Mouse (Mus musculus): ENCODE results near the gene Utrn.

DNA sequence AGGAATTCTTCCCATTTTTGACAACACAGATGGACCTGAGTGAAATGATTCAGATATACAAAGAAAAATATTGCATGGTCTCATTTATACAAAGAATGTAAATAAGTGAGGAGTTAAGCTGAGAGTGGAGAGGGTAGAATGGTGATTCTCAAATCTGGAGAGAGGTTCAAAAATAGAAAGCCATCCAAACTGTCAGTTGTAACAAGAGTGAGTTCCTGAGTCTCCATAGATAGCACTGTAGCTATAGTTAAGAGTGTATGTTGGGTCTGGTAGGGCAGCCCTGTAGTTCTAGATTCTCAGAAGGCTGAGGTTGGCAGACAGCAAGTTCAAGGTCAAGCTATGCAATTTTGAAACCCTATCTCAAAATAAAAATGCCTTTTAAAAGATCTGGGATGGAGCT, 438.8 kb downstream of the Utrn start:
- TF ChIP-seq CTCF (IDR thresholded peaks at IDR 0.05; ENCODE audit: extremely low read depth, insufficient read depth, insufficient read length, insufficient replicate concordance): no peak
- TF ChIP-seq POLR2A (IDR thresholded peaks at IDR 0.05; ENCODE audit: low read depth, low read length): no peak

Data from spleen, adult 2 months (tissue).